Mouse (Mus musculus) midbrain, embryonic 12.5 days (tissue): Measurements from ENCODE around the gene Vmn1r88. TPM values are rescaled to one million over a fixed set of nuclear protein-coding genes. Genes with fewer than 3 reads are reported as not detected.
"Not testable (repeated sequence)": the region's sequence is repeated elsewhere in the genome, so short reads cannot be mapped to it uniquely, and the experiment has no call there.

Experiments
- ATAC-seq: fragments of 200-750 bp; cut with Nextera tagmentation; 2 replicates; pipeline ENCODE4 v1.8.0; 2017; ENCODE audit warnings: low read depth, moderate TSS enrichment, moderate library complexity; ENCODE audit not compliant: low FRiP score
- H3K27ac ChIP-seq: fragments of 300-500 bp; sonication (generic); replicated peaks from 2 replicates; pipeline ENCODE4 v1.5.1; 2016; ENCODE audit warnings: mild to moderate bottlenecking
- H3K27me3 ChIP-seq: fragments of 300-500 bp; sonication (generic); 2 replicates; pipeline ENCODE4 v1.6.1; 2016; ENCODE audit warnings: mild to moderate bottlenecking
- H3K36me3 ChIP-seq: fragments of 300-500 bp; sonication (generic); 2 replicates; pipeline ENCODE4 v1.6.1; 2016
- H3K4me1 ChIP-seq: fragments of 300-500 bp; sonication (generic); 2 replicates; pipeline ENCODE4 v1.6.1; 2016
- H3K4me2 ChIP-seq: fragments of 300-500 bp; sonication (generic); replicated peaks from 2 replicates; pipeline ENCODE4 v1.6.1; 2016; ENCODE audit warnings: mild to moderate bottlenecking, moderate library complexity
- H3K4me3 ChIP-seq: fragments of 300-500 bp; sonication (generic); 2 replicates; pipeline ENCODE4 v1.5.1; 2016; ENCODE audit warnings: mild to moderate bottlenecking
- H3K9ac ChIP-seq: fragments of 300-500 bp; sonication (generic); replicated peaks from 2 replicates; pipeline ENCODE4 v1.6.1; 2016; ENCODE audit warnings: mild to moderate bottlenecking, moderate library complexity
- H3K9me3 ChIP-seq: fragments of 300-500 bp; sonication (generic); 2 replicates; pipeline ENCODE4 v1.6.1; 2016; ENCODE audit warnings: mild to moderate bottlenecking
- WGBS: fragments of 180-500 bp; shearing (Covaris S2); methylation state at CpG from one replicate; pipeline ENCODE4 v1.1.7; 2016; 5-methylcytosine and 5-hydroxymethylcytosine counted together
- polyA plus RNA-seq: library from polyadenylated mRNA; unstranded; fragments of >200 nt; fragmentation: Nextera tagmentation; extraction: Ambion mirVana; gene quantifications from 2 replicates; pipeline ENCODE4 v1.2.1, GENCODE M21; 2016

Gene Vmn1r88
- polyA plus RNA-seq, result not detected in 2 replicates

DNA sequence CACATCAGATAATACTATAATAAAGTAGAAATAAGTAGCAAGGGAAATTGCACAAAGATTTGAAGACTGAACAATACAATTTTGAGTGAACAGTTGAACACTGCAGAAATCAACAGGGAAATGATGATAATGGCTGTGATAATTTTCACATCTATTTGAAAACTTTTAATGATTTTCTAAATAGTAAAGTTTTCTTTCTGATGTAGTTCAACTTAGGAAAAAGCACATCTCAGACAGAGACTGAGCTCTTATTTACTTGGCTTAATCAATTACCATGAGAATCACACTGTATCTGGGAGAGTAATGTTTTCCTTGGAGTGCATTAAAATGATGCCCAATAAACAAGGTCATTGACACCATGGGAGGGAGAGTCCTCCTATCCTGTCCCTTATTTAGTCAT, at the start of gene Vmn1r88:
Gene Vmn1r88 (plus strand): TSS at position 301 of the 400 bp plus-strand sequence.
- Histone ChIP-seq H3K9me3 (no peaks in the 10 kb centered on the region), H3K4me2 (no peak within 1 kb of the TSS), H3K4me1 (no peaks in the 10 kb centered on the region), H3K4me3 (no peak within 1 kb of the TSS), H3K27me3 (no peaks in the 10 kb centered on the region), H3K9ac (no peak within 1 kb of the TSS), H3K36me3 (no peaks in the 10 kb centered on the region), H3K27ac (no peak within 1 kb of the TSS)
- no peak for ATAC-seq

DNA sequence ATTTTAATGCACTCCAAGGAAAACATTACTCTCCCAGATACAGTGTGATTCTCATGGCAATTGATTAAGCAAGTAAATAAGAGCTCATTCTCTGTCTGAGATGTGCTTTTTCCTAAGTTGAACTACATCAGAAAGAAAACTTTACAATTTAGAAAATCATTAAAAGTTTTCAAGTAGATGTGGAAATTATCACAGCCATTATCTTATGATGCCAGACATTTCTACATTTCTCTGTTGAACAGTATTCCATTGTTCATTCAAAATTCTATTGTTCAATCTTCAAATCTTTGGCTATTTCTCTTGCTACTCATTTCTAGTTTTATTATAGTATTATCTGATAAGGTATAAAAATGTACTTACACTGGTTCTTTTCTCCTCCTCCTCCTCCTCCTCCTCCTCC, 39.6 kb upstream of the Vmn1r88 start, which contains the start of gene Vmn1r86:
Gene Vmn1r86 (minus strand): TSS at position 101 of the 400 bp plus-strand sequence.
- H3K9me3 ChIP-seq, result no peaks in the 10 kb centered on the region
- no peak for ATAC-seq
- H3K36me3 ChIP-seq, result no peaks in the 10 kb centered on the region
- no peak within 1 kb of the TSS for H3K4me3 ChIP-seq
- H3K4me1 ChIP-seq, result no peaks in the 10 kb centered on the region
- no peak within 1 kb of the TSS for H3K27ac ChIP-seq
- no peak within 1 kb of the TSS for H3K4me2 ChIP-seq
- H3K27me3 ChIP-seq, result no peaks in the 10 kb centered on the region
- no peak within 1 kb of the TSS for H3K9ac ChIP-seq

- H3K9me3 ChIP-seq, H3K36me3 ChIP-seq, H3K9ac ChIP-seq, H3K27me3 ChIP-seq, H3K27ac ChIP-seq, H3K4me1 ChIP-seq: not testable (repeated sequence)
- Histone ChIP-seq H3K4me2 (peak overlapping the region; percentile 47), H3K4me3 (peak overlapping the region; percentile 30)
- WGBS, result 1% methylated on average over 21 of the region's 34 CpGs
- ATAC-seq, result peak; percentile 97
These were observed 35.7 kb upstream of the Vmn1r88 start for GRCm38 (mm10) chr7:13123554-13124153.

- WGBS, result 91% methylated on average over 2 of the region's 2 CpGs
These were observed 27.5 kb upstream of the Vmn1r88 start for GRCm38 (mm10) chr7:13131856-13132255.

DNA sequence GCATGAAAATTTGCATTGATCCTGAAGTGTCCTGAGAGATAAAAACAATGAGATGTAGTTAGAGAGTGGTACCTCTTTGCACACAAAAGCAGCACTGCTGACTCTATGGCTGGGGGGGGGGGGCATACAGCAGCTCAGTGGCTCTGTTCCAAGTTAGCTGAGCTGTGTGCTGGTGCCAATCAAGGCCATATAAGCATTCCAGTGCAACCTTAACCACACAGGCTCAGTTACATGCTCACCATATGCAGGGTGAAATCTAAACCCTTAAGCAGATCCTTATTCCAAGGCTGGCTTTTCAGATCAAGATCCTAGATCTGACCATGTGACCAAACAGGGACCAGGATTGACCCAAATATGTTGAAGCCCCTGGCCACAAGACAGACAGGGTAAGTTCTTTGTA, 22.0 kb upstream of the Vmn1r88 start:
- H3K4me3 ChIP-seq, result no peak overlapping the region
- no peaks in the 10 kb centered on the region for H3K4me1 ChIP-seq
- no peaks in the 10 kb centered on the region for H3K9me3 ChIP-seq
- H3K27ac ChIP-seq, result no peak overlapping the region
- no peak for ATAC-seq
- no peak overlapping the region for H3K4me2 ChIP-seq
- no peaks in the 10 kb centered on the region for H3K36me3 ChIP-seq
- H3K9ac ChIP-seq, result no peak overlapping the region
- H3K27me3 ChIP-seq, result no peaks in the 10 kb centered on the region

More at GRCm38 (mm10) chr7:13131856-13132255, 27.5 kb upstream of the Vmn1r88 start:
- H3K4me3 ChIP-seq, result no peak overlapping the region
- no peaks in the 10 kb centered on the region for H3K36me3 ChIP-seq
- no peak overlapping the region for H3K27ac ChIP-seq
- H3K27me3 ChIP-seq, result no peaks in the 10 kb centered on the region
- ATAC-seq, result no peak
- H3K9ac ChIP-seq, result no peak overlapping the region
- H3K4me2 ChIP-seq, result no peak overlapping the region
- H3K4me1 ChIP-seq, result no peaks in the 10 kb centered on the region
- H3K9me3 ChIP-seq, result no peaks in the 10 kb centered on the region

- no peak for ATAC-seq
- Histone ChIP-seq H3K36me3 (no peaks in the 10 kb centered on the region), H3K9me3 (no peaks in the 10 kb centered on the region), H3K9ac (no peak within 1 kb of the TSS), H3K4me1 (no peaks in the 10 kb centered on the region), H3K27me3 (no peaks in the 10 kb centered on the region), H3K27ac (no peak within 1 kb of the TSS), H3K4me3 (no peak within 1 kb of the TSS), H3K4me2 (no peak within 1 kb of the TSS)
- 81% methylated on average over 1 of the region's 1 CpGs for WGBS
These were observed 19.3 kb upstream of the Vmn1r88 start, which contains the start of gene Vmn1r87 for GRCm38 (mm10) chr7:13140057-13140456. Vmn1r87 (minus strand) TSS chr7:13140157.

GRCm38 (mm10) chr7:13212720-13213119, 53.4 kb downstream of the Vmn1r88 start, which contains the start of gene Vmn1r89:
Vmn1r89 (plus strand) TSS chr7:13213020.
- Histone ChIP-seq H3K4me2 (no peak within 1 kb of the TSS), H3K36me3 (no peaks in the 10 kb centered on the region), H3K9ac (no peak within 1 kb of the TSS), H3K4me3 (no peak within 1 kb of the TSS), H3K27me3 (no peaks in the 10 kb centered on the region), H3K27ac (no peak within 1 kb of the TSS), H3K4me1 (no peaks in the 10 kb centered on the region), H3K9me3 (no peaks in the 10 kb centered on the region)
- ATAC-seq, result no peak

Other genes starting within 250 kb of the Vmn1r88 start
- gene Rps5, start 237.3 kb upstream of the Vmn1r88 start, polyA plus RNA-seq, result 603 and 620 TPM in 2 replicates
- 0.79 and 0.93 TPM in 2 replicates for gene Rnf225, start 232.2 kb upstream of the Vmn1r88 start, polyA plus RNA-seq
- 14.2 and 15.5 TPM in 2 replicates for gene Zfp324, start 193.7 kb upstream of the Vmn1r88 start, polyA plus RNA-seq
- gene Zfp446, start 181.7 kb upstream of the Vmn1r88 start, polyA plus RNA-seq, result 18.1 and 18.7 TPM in 2 replicates
- 0.13 TPM in 1 of 2 replicates, not detected in the other for gene Slc27a5, start 161.4 kb upstream of the Vmn1r88 start, polyA plus RNA-seq
- gene Trim28, start 160.5 kb upstream of the Vmn1r88 start, polyA plus RNA-seq, result 376 and 420 TPM in 2 replicates
- gene Zbtb45, start 149.5 kb upstream of the Vmn1r88 start, polyA plus RNA-seq, result 36.6 and 37.1 TPM in 2 replicates
- 139 and 150 TPM in 2 replicates for gene Chmp2a, start 124.8 kb upstream of the Vmn1r88 start, polyA plus RNA-seq
- 143 and 149 TPM in 2 replicates for gene Ube2m, start 121.3 kb upstream of the Vmn1r88 start, polyA plus RNA-seq
- 5.2 and 5.3 TPM in 2 replicates for gene Mzf1, start 104.8 kb upstream of the Vmn1r88 start, polyA plus RNA-seq
- not detected in 2 replicates for gene Vmn1r85, start 64.4 kb upstream of the Vmn1r88 start, polyA plus RNA-seq
- not detected in 2 replicates for gene Vmn1r86, start 39.7 kb upstream of the Vmn1r88 start, polyA plus RNA-seq
- not detected in 2 replicates for gene Vmn1r87, start 19.4 kb upstream of the Vmn1r88 start, polyA plus RNA-seq
- gene Vmn1r89, start 53.5 kb downstream of the Vmn1r88 start, polyA plus RNA-seq, result not detected in 2 replicates
- gene Lig1, start 117.7 kb downstream of the Vmn1r88 start, polyA plus RNA-seq, result 98.0 and 100 TPM in 2 replicates
- gene Zswim9, start 119.2 kb downstream of the Vmn1r88 start, polyA plus RNA-seq, result 15.1 and 15.7 TPM in 2 replicates
- gene Pla2g4c, start 165.1 kb downstream of the Vmn1r88 start, polyA plus RNA-seq, result 1.1 and 1.3 TPM in 2 replicates
- gene Cabp5, start 238.6 kb downstream of the Vmn1r88 start, polyA plus RNA-seq, result 0.14 TPM in 1 of 2 replicates, not detected in the other